ENCODE assay signal across 1 mouse cellular context in the genomic region with DNA sequence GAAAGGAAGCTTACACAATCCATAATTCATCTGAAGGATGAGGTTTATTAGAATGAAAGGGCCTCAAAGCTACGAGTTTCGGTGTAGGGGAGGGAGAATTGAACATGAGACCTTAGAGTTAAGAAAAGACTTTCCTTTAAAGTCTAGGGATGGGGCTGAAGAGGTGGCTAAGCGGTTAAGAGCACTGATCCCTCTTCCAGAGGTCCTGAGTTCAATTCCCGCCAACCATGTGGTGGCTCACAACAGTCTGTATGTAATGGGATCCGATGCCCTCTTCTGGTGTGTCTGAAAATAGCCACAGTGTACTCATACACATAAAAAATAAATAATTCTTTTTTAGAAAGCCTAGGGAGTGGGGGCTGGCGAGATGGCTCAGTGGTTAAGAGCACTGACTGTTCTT.
TF ChIP-seq lines count a peak whose summit lies in the region.

No protein-coding gene starts in this region.

TF ChIP-seq in ES-E14, 5 proteins besides CTCF, POLR2A, EP300 and RAD21 (continued from another document):
- no peak for TF ChIP-seq MAFK (IDR thresholded peaks at IDR 0.05; ENCODE audit: insufficient read depth, low read depth, low read length)
